Mouse (Mus musculus) hindbrain, embryonic 10.5 days (tissue): ENCODE measurements around the gene Nop10. TPM values are rescaled to one million over a fixed set of nuclear protein-coding genes. Genes with fewer than 3 reads are reported as not detected.

ENCODE experiments used
- DNase-seq: peaks from one replicate; pipeline ENCODE4 v3.0.0-alpha.2; 2017; ENCODE audit warnings: low spot score
- H3K27ac ChIP-seq: fragments of 300-500 bp; sonication (generic); 2 replicates; pipeline ENCODE4 v1.5.1; 2016; ENCODE audit warnings: mild to moderate bottlenecking, moderate library complexity
- H3K27me3 ChIP-seq: fragments of 300-500 bp; sonication (generic); 2 replicates; pipeline ENCODE4 v1.6.1; 2016; ENCODE audit warnings: mild to moderate bottlenecking; ENCODE audit not compliant: poor library complexity, insufficient read depth, severe bottlenecking
- H3K36me3 ChIP-seq: fragments of 300-500 bp; sonication (generic); 2 replicates; pipeline ENCODE4 v1.6.1; 2016; ENCODE audit warnings: mild to moderate bottlenecking, moderate library complexity
- H3K4me1 ChIP-seq: fragments of 300-500 bp; sonication (generic); replicated peaks from 2 replicates; pipeline ENCODE4 v1.6.1; 2016; ENCODE audit warnings: mild to moderate bottlenecking
- H3K4me3 ChIP-seq: fragments of 300-500 bp; sonication (generic); 2 replicates; pipeline ENCODE4 v1.5.1; 2016; ENCODE audit warnings: mild to moderate bottlenecking, moderate library complexity
- H3K9me3 ChIP-seq: fragments of 300-500 bp; sonication (generic); 2 replicates; pipeline ENCODE4 v1.6.1; 2016; ENCODE audit warnings: mild to moderate bottlenecking, moderate library complexity
- WGBS: fragments of 180-500 bp; shearing (Covaris S2); methylation state at CpG from one replicate; pipeline ENCODE4 v1.1.7; 2016; 5-methylcytosine and 5-hydroxymethylcytosine counted together
- polyA plus RNA-seq: library from polyadenylated mRNA; unstranded; fragments of >200 nt; fragmentation: Nextera tagmentation; extraction: Ambion mirVana; gene quantifications from 2 replicates; pipeline ENCODE4 v1.2.1, GENCODE M21; 2016

The Nop10 gene
- polyA plus RNA-seq, 1 experiment from 2014 or later: 178 TPM

DNA sequence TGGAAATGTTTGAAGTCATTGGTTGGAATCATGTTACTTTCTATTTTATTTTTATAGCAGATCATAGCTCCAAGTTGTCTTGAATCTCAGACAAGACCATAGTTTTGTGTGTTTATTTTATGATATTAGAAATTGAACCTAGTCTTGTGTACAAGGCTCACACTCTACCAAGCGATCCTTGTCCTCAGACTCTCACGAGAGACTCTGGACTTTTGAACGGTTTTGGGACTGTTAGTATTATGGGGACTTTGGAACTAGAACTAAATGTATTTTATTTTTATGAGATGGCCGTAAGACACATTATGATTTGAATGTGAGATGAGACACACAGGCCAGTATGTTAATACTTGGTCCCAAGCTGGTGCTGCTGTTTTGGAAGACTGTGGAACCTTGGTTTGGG, 36.5 kb downstream of the Nop10 start:
- H3K36me3 ChIP-seq: no peaks in the 10 kb centered on the region
- WGBS: 91% methylated on average over 4 of the region's 4 CpGs
- H3K27me3 ChIP-seq: no peaks in the 10 kb centered on the region
- DNase-seq: no peak
- no peak overlapping the region for H3K4me3 ChIP-seq
- no peaks in the 10 kb centered on the region for H3K9me3 ChIP-seq
- no peaks in the 10 kb centered on the region for H3K4me1 ChIP-seq
- H3K27ac ChIP-seq: no peak overlapping the region

DNA sequence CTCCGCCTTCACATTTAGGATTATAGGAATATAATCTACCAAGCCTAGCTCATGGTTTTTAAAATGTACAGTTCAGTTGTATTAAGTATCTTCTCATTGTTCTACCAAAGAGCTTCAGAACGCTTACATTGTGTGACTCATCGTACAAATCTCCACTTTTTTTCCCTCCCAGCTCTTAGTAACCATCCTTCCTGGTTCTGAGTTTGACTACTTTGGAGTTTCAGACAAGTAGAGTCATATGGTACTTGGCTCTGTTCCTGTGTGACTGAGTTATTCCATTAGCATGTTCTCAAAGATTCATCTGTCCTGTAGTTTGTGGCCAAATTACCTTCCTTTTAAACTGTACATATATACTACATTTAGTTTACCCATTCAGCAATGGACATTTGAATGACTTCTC, 46.9 kb downstream of the Nop10 start:
- Histone ChIP-seq H3K36me3 (no peaks in the 10 kb centered on the region), H3K27ac (no peak overlapping the region), H3K4me3 (no peak overlapping the region), H3K27me3 (no peaks in the 10 kb centered on the region), H3K4me1 (no peaks in the 10 kb centered on the region), H3K9me3 (no peaks in the 10 kb centered on the region)
- no peak for DNase-seq
- WGBS: 91% methylated on average over 3 of the region's 3 CpGs

DNA sequence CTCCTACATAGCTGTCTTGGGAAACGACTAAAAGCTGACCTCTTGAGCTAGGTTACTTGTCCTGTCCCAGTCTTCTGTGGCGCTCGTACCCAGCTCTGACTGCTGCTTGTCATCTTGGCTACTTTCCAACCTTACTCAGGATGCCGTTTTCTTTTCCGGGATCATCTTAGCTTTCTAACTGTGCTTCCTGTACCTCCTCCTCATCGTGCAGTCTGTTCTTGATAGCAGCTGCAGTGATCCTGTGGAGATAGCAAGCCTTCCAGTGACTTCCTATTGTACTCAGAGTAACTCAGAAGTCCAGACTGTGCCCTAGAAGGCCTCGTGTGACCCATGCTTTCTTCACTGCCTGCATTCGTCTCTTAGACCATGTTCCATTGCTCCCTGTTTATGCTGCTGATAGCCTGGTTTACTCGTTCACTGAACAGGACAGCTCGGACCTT, 47.5 kb downstream of the Nop10 start:
- no peak for DNase-seq
- H3K27me3 ChIP-seq: no peaks in the 10 kb centered on the region
- H3K4me1 ChIP-seq: no peaks in the 10 kb centered on the region
- H3K4me3 ChIP-seq: no peak overlapping the region
- 85% methylated on average over 10 of the region's 10 CpGs for WGBS
- H3K27ac ChIP-seq: no peak overlapping the region
- H3K9me3 ChIP-seq: no peaks in the 10 kb centered on the region
- H3K36me3 ChIP-seq: no peaks in the 10 kb centered on the region

Other genes starting within 250 kb of the Nop10 start
- gene Olfr1310, start 249.2 kb upstream of the Nop10 start, polyA plus RNA-seq: not detected in 2 replicates
- not detected in 2 replicates for gene Olfr1311, start 237.5 kb upstream of the Nop10 start, polyA plus RNA-seq
- gene Olfr1312, start 211.7 kb upstream of the Nop10 start, polyA plus RNA-seq: not detected in 2 replicates
- gene Olfr1313, start 184.1 kb upstream of the Nop10 start, polyA plus RNA-seq: not detected in 2 replicates
- gene Olfr1314, start 165.1 kb upstream of the Nop10 start, polyA plus RNA-seq: not detected in 2 replicates
- gene Olfr1315-ps1, start 146.5 kb upstream of the Nop10 start, polyA plus RNA-seq: not detected in 2 replicates
- gene Olfr1316, start 126.9 kb upstream of the Nop10 start, polyA plus RNA-seq: not detected in 2 replicates
- gene Olfr1317, start 121.6 kb upstream of the Nop10 start, polyA plus RNA-seq: not detected in 2 replicates
- gene Olfr1318, start 107.7 kb upstream of the Nop10 start, polyA plus RNA-seq: not detected in 2 replicates
- 13.3 and 14.8 TPM in 2 replicates for gene Lpcat4, start 22.5 kb upstream of the Nop10 start, polyA plus RNA-seq
- not detected in 2 replicates for gene Nutm1, start 2.6 kb upstream of the Nop10 start, polyA plus RNA-seq
- 8.7 and 11.2 TPM in 2 replicates for gene Slc12a6, start 3.9 kb downstream of the Nop10 start, polyA plus RNA-seq
- gene Gm21985, start 4.4 kb downstream of the Nop10 start, polyA plus RNA-seq: not detected in 2 replicates
- 119 and 140 TPM in 2 replicates for gene Emc4, start 106.1 kb downstream of the Nop10 start, polyA plus RNA-seq
- gene Katnbl1, start 117.3 kb downstream of the Nop10 start, polyA plus RNA-seq: 37.7 and 42.1 TPM in 2 replicates
- gene Emc7, start 193.1 kb downstream of the Nop10 start, polyA plus RNA-seq: 12.0 and 12.3 TPM in 2 replicates
- gene Chrm5, start 218.8 kb downstream of the Nop10 start, polyA plus RNA-seq: not detected in 2 replicates
- gene Aven, start 231.0 kb downstream of the Nop10 start, polyA plus RNA-seq: 6.3 and 7.4 TPM in 2 replicates